Mouse (Mus musculus) hematopoietic stem cell, adult 5-6 weeks (primary cell): ENCODE data around the gene 9430015G10Rik. TPM values are rescaled to one million over a fixed set of nuclear protein-coding genes. Genes with fewer than 3 reads are reported as not detected.

Experiments
- ATAC-seq, 2 experiments: fragments of 125-278 bp in 1 of 2; replicated peaks in 1 of 2; 2 replicates each; pipeline ENCODE4 v1.8.0; 2016 to 2017; ENCODE audit warnings: inconsistent platforms in 2 of 2, mild to moderate bottlenecking in 2 of 2, moderate number of reproducible peaks in 2 of 2, low read depth in 1 of 2, moderate TSS enrichment in 1 of 2; ENCODE audit not compliant: low FRiP score in 2 of 2, poor library complexity in 2 of 2, severe bottlenecking in 2 of 2, insufficient read depth in 1 of 2, low TSS enrichment in 1 of 2
- total RNA-seq: library from RNA; stranded (forward); fragments of 172-1452, 232-1000 nt; gene quantifications from 2 replicates; pipeline ENCODE4 v1.2.3, GENCODE M21; 2017

9430015G10Rik gene
- total RNA-seq, 1 experiment from 2014 or later, result 42.8 TPM

DNA sequence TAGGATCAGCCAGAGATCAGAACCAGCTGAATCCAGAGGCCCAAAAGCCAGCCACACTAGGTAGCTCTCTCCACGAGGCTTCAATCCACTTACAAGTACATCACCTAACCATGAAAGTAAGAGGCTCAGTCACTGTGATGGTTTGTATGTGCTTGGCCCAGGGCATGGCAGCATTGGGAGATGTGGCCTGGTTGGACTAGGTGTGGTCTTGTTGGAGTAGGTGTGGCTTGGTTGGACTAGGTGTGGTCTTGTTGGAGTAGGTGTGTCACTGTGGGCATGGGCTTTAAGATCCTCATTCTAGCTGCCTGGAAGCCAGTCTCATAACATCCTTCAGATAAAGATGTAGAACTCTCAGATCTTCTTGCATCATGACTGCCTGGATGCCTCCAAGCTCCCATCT lies 18.5 kb upstream of the 9430015G10Rik start:
- ATAC-seq, result no peak

DNA sequence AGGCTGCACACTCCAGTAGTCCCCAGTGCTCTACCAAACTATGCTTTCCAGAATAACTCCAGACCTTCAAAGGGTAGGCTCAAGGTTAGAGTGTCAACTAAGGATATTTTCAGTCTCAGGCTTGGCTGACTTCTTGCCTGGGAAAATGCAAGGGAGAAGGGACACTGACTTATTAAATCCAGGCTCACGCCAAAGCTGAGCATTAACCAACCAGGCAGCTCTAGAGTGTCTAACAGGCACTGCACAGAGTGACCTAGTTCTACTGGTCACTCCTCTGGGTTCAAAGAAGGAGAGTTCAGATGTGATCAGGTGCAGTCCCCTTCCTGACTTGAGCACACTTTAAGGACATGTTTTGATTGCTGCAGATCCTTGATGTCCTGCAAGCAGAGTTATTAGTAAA lies 17.0 kb upstream of the 9430015G10Rik start:
- no peak for ATAC-seq

DNA sequence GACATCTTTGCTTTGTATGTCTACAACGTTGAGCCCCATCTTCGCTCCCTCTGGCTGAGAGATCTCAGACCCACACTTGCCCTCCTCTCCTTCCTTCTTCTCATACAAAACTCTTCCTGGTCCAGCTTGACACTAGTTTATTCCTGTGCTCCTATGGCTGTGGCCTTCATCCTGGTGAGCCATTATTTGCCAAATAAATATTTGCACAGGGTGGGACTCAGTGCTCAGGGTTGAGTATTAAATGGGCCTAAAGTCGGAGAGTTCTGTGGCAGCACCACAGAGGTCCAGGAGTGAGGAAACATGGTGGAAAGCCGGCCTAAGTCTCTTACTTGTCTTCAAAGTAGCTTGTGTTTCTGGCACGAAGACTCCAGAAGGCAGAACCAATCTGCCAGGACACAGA lies 16.0 kb upstream of the 9430015G10Rik start:
- no peak for ATAC-seq

DNA sequence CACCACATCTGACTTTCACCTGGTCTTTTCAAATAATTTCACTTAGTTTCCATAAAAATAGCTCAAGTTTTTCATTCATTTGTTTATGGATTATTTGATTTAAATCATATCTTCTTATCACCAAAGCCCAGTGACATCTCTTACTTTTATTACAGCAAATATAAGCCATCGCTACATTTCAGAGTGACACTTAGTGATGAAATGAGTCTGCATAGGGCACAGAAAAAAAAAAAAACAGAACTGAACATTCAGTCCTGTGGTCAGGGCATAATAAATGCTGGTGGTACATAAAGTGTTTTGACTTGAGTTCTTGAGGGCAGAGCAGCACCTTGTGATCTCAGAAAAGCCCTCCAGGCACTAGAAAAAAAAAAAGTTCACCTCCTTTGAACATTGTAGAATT lies 13.6 kb upstream of the 9430015G10Rik start:
- no peak for ATAC-seq

DNA sequence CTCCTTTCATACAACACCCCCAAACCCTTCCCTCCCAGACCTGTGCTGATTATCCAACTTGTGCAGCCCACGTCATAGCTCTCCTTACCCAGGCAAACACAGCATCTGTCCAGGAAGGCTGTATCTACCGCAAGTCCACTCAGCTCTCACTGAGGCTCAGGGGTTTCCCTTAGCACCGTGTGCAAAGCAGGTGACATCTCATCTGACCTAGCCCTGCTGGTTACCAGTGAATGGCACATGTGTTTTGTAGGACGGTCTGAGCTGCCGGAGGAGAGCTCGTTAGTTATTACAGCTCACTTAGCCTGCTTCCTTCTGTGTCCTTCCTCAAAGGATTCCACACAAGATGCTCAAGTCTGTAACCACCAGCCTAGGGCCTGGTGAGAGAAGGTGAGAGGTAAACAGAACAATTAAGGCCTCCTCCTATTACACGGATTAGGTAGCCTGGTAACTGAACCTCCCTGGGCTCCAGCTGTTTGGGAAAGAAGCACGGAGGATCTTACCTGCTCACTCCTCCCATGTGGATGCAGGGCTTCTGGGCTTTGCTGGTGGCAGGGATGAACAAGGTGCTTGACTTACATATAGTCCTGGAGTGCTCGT lies 11.9 kb upstream of the 9430015G10Rik start:
- no peak for ATAC-seq

DNA sequence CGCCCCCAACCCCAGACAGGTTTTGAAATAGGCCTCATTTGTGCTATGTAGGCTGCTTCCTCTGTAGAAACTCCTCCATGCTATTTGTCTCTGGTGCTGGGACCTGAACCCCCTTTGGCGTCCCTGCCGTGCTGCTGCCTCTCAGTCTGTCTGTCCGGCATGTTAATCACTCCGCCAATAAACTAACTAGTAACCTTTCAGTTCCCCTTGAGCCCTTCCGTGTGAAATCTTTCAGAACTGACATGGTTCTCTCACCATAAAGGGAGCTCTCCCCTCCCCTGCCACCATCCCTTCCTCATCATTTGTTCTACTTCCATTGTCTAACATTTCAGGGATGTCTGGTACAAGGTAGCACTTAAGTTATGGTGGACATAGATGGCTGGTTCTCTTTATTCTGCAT lies 10.4 kb upstream of the 9430015G10Rik start:
- no peak for ATAC-seq

DNA sequence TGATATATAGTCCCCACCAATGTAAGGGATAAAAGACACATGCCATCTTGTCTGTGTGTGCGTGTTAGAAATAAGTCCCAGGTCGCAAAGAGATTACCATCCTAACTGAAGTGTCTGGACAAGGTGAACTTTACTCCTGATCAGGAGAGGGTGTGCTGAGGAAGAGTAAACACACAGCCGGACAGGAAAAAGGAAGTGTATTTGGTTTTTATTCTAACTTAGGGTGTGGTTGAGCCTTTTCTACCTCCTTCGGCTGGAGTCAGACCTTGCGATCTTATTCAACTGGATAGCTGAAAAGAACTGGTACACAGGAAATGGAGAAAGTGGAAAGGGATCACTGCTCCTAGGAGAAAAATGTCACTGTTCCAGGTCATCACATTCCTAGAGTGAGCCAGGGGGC lies 9.3 kb upstream of the 9430015G10Rik start:
- no peak for ATAC-seq

DNA sequence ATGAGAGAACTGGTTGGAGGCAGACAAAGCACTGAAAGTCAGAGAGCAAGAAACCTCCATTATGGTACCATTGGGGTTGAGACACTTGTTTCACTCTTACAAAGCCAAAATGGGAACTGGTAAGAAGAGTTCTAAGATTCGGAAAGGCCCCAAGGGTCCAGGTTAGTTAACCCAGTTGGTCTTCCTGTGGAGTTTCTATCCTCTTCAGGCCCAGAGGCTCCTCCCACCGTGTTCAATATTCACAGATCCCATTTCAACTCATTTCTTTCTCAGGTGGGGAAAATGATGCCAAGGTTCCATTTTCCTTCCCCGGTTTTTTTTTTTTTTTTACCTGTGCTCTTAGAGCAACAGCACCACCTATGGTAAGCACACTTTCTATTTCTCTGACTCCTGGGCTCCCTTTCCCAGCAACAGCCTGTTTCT lies 8.3 kb upstream of the 9430015G10Rik start:
- ATAC-seq, result no peak

DNA sequence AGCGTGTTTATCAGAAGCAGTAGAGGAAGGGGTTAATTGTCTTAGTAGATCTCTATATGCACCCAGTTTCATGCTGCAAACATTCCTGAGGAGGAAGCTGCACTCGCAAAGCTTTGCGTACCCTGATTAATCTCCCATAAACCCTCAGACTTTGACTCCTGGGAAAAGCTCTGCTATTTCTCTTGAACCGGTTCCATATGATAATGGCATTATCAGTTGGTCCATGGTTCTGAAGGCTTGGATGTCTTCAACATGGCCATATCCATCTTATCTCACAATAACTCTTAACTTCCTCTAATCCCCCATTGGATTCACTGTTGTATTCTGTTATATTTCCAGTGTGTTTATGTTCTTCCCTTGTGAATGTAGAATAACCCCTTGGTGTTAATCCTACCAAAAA lies 6.4 kb upstream of the 9430015G10Rik start:
- ATAC-seq, result no peak

DNA sequence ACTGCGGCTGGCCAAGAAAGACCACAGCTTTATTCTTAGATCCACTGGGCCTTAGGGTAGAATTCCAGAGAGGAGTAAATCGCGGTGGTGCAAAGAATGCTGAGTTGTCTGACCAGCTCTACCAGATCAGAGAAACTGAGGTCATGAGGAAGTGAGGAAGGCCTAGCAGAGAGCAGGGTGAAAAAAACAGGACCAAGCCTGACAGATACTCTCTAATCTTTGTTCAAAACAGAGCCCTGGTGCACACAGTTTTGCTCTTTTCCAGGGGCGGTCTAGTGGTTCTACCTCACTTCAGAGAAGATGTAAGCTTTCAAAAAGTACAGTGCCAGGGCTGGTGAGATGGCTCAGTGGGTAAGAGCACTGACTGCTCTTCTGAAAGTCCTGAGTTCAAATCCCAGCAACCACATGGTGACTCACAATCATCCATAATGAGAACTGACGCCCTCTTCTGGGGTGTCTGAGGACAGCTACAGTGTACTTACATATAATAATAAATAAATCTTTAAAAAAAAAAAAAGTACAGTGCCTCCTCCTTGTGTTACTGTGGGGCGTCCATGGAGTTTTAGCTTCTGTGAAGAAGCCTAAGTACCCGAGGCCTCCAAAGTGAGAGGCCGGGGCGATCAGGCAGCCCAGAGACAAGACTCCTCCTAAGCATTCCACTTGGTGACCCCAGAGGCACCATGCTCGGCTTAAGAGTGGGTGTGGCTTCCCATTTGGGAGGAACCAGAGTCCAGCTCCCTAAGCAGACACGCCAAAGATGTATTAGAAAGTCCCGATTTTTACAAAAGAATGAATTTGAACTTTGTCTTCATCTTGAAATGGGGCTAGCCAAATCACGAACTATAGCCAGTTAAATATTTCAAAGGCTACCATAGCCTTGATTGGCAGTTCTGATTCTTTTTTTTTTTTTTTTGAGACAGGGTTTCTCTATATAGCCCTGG lies 906 bp upstream of the 9430015G10Rik start:
- ATAC-seq, result peak; percentile 9 to 30; a peak in 1 of 4 replicates

DNA sequence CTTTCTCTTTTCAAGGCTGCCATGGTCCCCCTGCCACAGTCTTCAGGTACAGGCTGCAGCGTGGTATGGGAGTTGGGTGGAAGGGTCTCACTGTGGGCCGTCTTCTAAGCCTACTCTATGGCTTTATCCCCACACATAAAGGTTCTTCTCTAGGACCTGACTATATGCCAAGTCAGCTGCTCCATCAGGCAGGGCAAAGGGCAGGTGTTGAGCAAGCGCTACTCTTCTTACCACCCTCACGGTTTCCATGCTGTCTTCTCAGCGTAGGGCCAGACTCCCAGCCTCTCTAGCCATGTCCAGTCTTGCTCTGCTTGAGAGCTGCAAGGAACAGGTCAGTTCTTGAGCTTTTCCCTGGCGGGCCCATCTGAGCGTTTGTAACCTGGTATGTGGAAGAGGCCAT lies 14.3 kb downstream of the 9430015G10Rik start:
- no peak for ATAC-seq

DNA sequence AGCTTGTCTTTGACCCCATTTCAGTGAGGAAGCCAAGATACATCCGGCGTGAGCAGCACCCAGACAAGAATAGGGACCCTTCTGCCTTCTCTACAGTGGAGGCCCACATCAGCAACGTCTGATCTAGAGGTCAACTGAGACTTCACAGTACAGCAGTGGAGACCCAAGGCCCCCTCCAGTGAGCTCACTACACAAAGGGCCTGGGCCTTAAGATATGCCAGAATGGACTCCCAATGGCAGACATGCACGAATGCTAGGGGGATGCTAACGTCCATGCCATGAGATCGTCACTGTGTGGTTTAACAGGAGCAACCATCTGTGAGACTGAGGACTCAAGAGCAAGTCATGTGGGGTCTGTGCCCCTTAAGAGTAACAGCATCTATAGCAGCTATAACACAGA lies 15.6 kb downstream of the 9430015G10Rik start:
- ATAC-seq, result no peak

DNA sequence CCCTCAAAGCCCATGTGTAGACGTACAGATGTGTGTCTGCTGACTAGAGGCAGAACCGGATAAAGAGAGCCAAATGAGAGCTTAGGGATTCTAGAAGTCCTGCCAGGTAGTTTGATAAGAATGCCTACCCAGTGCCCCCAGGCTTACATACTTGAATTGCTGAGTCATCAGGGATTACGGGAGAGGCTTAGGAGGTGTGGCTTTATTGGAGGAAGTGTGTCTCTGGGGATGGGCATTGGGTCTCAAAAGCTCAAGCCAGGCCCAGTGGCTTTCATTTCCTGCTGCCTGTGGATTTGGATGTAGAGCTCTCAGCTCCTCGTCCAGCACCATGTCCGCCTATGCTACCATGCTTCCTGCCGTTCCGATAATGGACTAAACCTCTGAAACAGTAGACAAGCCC lies 17.1 kb downstream of the 9430015G10Rik start:
- ATAC-seq, result no peak

DNA sequence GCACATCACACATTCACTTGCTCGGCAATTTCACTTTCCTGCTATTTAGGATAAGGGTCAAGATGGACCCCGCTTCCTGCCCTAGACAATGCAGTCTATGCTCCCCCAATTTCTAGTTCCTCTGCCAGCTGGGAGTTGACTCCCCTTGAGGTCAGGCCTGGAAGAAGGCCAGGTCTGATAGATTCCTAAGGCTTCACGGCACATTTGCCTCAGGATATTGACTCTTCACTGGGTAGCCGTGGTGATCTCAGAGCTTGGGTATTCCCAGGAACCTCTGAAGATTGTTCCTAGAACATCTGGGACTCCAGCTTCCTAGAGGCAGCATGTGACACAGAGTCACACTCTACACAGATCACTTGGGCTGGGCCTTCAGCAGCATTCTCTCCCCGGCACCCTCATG lies 19.0 kb downstream of the 9430015G10Rik start:
- ATAC-seq, result no peak

DNA sequence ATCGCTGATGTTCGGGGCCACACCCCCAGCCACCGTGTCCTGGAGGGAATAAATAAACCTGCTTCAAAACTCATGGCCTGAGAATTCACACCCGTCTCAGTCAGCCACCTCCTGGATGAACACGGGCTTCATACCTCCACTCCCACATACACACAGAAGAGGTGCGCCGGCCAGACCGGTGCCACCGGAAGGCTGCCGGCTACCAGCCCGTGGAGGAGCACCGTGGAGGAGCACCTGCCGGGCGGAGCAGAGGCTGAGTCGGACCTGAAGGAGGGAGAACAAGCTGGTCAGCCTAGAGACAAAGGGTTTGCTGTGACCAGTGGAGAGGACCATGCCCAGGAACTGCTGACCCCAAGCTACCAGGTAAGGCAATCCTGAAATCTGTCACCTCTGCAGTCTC lies 20.7 kb downstream of the 9430015G10Rik start, which contains the start of gene Rnf223:
Gene Rnf223, plus strand, starts transcription at position 78 of the 400 bp plus-strand sequence.
- no peak for ATAC-seq

DNA sequence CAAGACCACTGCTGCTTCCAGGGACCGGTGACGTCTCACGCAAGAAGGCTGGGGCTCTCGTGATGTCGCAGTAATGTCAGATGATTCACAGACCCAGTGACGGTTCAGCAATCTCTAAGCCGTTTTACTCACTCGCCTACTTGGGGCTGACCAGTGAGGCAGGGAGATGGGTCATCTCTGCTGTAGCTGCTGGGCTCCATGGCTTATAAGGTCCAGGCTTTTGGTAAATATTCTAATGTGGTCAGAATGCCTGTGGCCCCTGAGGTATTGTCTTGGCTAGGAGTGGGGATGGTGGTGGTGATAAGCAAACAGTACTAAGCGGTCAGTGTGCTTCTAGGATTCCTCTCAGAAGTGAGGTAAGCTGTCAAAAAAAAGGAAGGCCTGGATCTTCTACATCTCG lies 21.2 kb downstream of the 9430015G10Rik start:
- no peak for ATAC-seq

DNA sequence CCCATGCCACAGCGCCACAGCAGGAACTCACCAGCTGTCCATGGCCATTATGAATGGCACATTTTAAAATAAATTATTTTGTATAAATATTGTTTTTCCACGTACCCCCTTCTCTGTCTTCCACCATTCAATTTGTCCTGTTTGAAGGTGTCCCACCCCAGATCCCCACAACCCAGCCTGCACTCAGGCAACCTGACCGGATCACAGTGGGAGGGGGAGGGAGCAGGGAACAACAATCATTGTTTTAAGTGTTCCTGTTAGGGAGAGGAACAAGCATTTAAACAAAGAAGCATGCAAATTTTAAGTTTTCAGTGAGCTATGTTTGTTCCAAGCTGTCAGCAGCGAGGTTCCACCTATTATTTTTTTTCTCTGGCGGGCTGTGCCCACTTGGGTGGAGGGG lies 23.6 kb downstream of the 9430015G10Rik start:
- no peak for ATAC-seq

DNA sequence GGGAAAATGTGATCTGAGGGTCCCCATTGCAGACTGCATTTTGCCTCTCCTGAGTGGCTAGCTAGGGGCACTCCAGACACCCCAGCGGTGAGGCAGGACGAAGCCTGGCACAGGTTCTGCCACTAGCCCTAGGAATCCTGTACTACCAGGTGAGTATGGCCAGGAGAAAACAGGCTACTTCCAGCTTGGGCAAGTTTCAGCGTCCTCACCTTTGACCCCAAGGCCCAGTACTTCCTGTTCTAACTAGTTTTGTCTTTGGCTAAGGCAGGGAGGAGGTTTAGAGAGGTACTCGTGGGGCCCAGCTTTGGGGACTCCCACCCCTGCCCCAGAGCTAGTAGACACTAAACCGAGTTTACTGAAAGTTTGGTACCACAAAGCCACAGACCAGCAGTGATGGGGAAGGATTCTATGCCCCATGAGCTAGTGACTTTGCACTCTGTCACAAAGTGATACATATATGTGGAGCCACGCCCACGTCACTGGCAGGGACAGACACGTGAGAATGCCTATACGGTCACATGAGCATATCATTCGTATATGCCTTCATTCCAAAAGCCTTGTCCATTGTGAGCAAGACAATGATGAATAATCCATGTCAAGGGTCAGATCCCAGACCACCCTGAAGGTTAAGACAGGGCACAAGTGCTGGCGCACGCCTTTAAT lies 24.3 kb downstream of the 9430015G10Rik start:
- no peak for ATAC-seq
